14 mouse cellular contexts compared by ENCODE assay signal in the genomic region with DNA sequence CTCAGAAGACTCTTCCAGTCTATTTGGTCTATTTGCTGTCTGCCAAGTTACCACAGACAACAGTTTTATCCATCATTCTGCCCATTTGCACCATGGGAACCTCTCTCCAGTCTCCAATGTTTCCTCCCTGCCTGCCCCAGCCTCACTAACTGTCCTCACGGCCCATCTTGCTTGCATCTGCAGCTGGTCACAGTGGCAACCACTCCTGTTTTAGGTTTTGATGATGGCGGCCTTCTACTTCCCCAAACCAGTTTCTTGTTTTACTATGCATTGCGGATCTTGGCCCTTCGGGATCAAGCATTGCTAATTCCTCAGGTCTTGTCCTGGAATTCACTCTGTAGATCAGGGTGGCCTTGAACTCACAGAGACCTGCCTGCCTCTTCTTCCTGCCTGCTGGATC.
"Had no signal": no experiment of that assay in that cellular context is flagged by ENCODE, and none has a peak within 500 bp of the region (broad histone marks: within the 10 kb centered on the region; RNA-seq: fewer than 3 reads in every experiment).

No protein-coding gene starts in this region.

- DNase-seq: lung, adult 18-20 months; lung, embryonic 14.5 days; lung, postnatal 10 days; lung, postnatal 4 days; right cerebral cortex, postnatal 14 days; thymus, adult 18-20 months; thymus, postnatal 14 days; thymus, postnatal 36 days had no signal

- H3K4me3 ChIP-seq: midbrain, embryonic 13.5 days; midbrain, embryonic 15.5 days; neural tube, embryonic 12.5 days; stomach, embryonic 15.5 days had no signal

- H3K4me2 ChIP-seq: lung, embryonic 14.5 days; midbrain, embryonic 11.5 days; midbrain, embryonic 13.5 days; midbrain, embryonic 15.5 days; neural tube, embryonic 12.5 days; stomach, embryonic 15.5 days had no signal

- ATAC-seq: midbrain, embryonic 13.5 days; midbrain, embryonic 15.5 days had no signal

- H3K9me3 ChIP-seq: midbrain, embryonic 13.5 days; midbrain, embryonic 15.5 days; neural tube, embryonic 12.5 days; stomach, embryonic 15.5 days had no signal

- H3K27me3 ChIP-seq: midbrain, embryonic 15.5 days; neural tube, embryonic 12.5 days; stomach, embryonic 15.5 days had no signal

- H3K27ac ChIP-seq: midbrain, embryonic 13.5 days; midbrain, embryonic 15.5 days; neural tube, embryonic 12.5 days; stomach, embryonic 15.5 days; stomach, postnatal 0 days had no signal

- H3K9ac ChIP-seq: lung, embryonic 14.5 days; midbrain, embryonic 13.5 days; midbrain, embryonic 15.5 days; neural tube, embryonic 12.5 days; stomach, embryonic 15.5 days had no signal

- H3K36me3 ChIP-seq: midbrain, embryonic 13.5 days; midbrain, embryonic 15.5 days; stomach, embryonic 15.5 days had no signal
